Mouse (Mus musculus) kidney, postnatal 0 days (tissue): ENCODE data around the gene Gdf7. TPM values are rescaled to one million over a fixed set of nuclear protein-coding genes. Genes with fewer than 3 reads are reported as not detected.

Experiments
- ATAC-seq: fragments of 200-750 bp; cut with Nextera tagmentation; replicated peaks from 2 replicates; pipeline ENCODE4 v1.8.0; 2017; ENCODE audit warnings: low read depth, moderate number of reproducible peaks, moderate TSS enrichment, moderate library complexity; ENCODE audit not compliant: low FRiP score
- DNase-seq: peaks from one replicate; pipeline ENCODE4 v3.0.0-alpha.2; 2016; ENCODE audit warnings: low spot score
- H3K27ac ChIP-seq: fragments of 300-500 bp; sonication (generic); 2 replicates; pipeline ENCODE4 v1.5.1; 2014; ENCODE audit warnings: mild to moderate bottlenecking
- H3K27me3 ChIP-seq: fragments of 300-500 bp; sonication (generic); 2 replicates; pipeline ENCODE4 v1.6.1; 2014; ENCODE audit warnings: low read length, mixed read lengths; ENCODE audit not compliant: insufficient read depth
- H3K36me3 ChIP-seq: fragments of 300-500 bp; sonication (generic); 2 replicates; pipeline ENCODE4 v1.6.1; 2014; ENCODE audit warnings: low read length, mixed read lengths; ENCODE audit not compliant: insufficient read depth
- H3K4me1 ChIP-seq: fragments of 300-500 bp; sonication (generic); replicated peaks from 2 replicates; pipeline ENCODE4 v1.6.1; 2014; ENCODE audit warnings: antibody characterized with exemption, low read length, mixed read lengths; ENCODE audit not compliant: insufficient read depth
- H3K4me2 ChIP-seq: fragments of 300-500 bp; sonication (generic); 2 replicates; pipeline ENCODE4 v1.6.1; 2014; ENCODE audit warnings: mild to moderate bottlenecking, low read length, moderate library complexity, mixed read lengths
- H3K4me3 ChIP-seq: fragments of 300-500 bp; sonication (generic); replicated peaks from 2 replicates; pipeline ENCODE4 v1.5.1; 2014; ENCODE audit warnings: low read depth, low read length
- H3K9ac ChIP-seq: fragments of 300-500 bp; sonication (generic); 2 replicates; pipeline ENCODE4 v1.6.1; 2014; ENCODE audit warnings: low read depth, low read length
- H3K9me3 ChIP-seq: fragments of 300-500 bp; sonication (generic); replicated peaks from 2 replicates; pipeline ENCODE4 v1.6.1; 2016; ENCODE audit warnings: low read length, inconsistent platforms, mixed read lengths
- CTCF ChIP-seq: IDR thresholded peaks from 2 replicates; pipeline ENCODE4 v1.5.1; 2016; ENCODE audit warnings: antibody characterized with exemption, low read depth, mild to moderate bottlenecking, moderate library complexity
- WGBS: fragments of 180-500 bp; shearing (Covaris S2); extraction: QIAGEN DNeasy Blood & Tissue Kit; methylation state at CpG from one replicate; pipeline ENCODE4 v1.1.7; 2014; 5-methylcytosine and 5-hydroxymethylcytosine counted together
- polyA plus RNA-seq: library from polyadenylated mRNA; unstranded; fragments of >200 nt; fragmentation: Nextera tagmentation; extraction: Ambion mirVana; gene quantifications from 2 replicates; pipeline ENCODE4 v1.2.1, GENCODE M21; 2015

Gene Gdf7
- polyA plus RNA-seq, 1 experiment from 2014 or later = 3.1 TPM

- ATAC-seq = no peak
- peak overlapping the region; percentile 46; the same call in 1 of the 2 replicates for H3K9ac ChIP-seq
Observed at GRCm38 (mm10) chr12:8301011-8301814, 541 bp downstream of the Gdf7 start.

GRCm38 (mm10) chr12:8300521-8300920, 1.2 kb downstream of the Gdf7 start:
- WGBS = 67% methylated on average over 5 of the region's 5 CpGs
- Histone ChIP-seq H3K4me1 (peaks cover 20% of the 10 kb centered on the region), H3K27ac (no peak overlapping the region), H3K9ac (no peak overlapping the region), H3K9me3 (no peaks in the 10 kb centered on the region), H3K4me3 (no peak overlapping the region), H3K4me2 (no peak overlapping the region), H3K27me3 (peaks cover 91% of the 10 kb centered on the region), H3K36me3 (no peaks in the 10 kb centered on the region)
- TF ChIP-seq CTCF = no peak
- ATAC-seq (no peak), DNase-seq (no peak)

More at GRCm38 (mm10) chr12:8301011-8301814, 541 bp downstream of the Gdf7 start:
- peaks cover 94% of the 10 kb centered on the region for H3K27me3 ChIP-seq
- WGBS = 7% methylated on average over 46 of the region's 46 CpGs
- DNase-seq = no peak
- H3K4me1 ChIP-seq = peaks cover 20% of the 10 kb centered on the region
- no peak for TF ChIP-seq CTCF
- peak overlapping the region; percentile 45 for H3K4me3 ChIP-seq
- no peaks in the 10 kb centered on the region for H3K36me3 ChIP-seq
- H3K9me3 ChIP-seq = no peaks in the 10 kb centered on the region
- no peak overlapping the region for H3K27ac ChIP-seq
- peak overlapping the region; percentile 71 for H3K4me2 ChIP-seq

- Histone ChIP-seq H3K4me1 (peaks cover 20% of the 10 kb centered on the region), H3K27me3 (peaks cover 87% of the 10 kb centered on the region), H3K27ac (no peak overlapping the region), H3K36me3 (no peaks in the 10 kb centered on the region), H3K9ac (no peak overlapping the region), H3K9me3 (no peaks in the 10 kb centered on the region), H3K4me3 (peak overlapping the region; percentile 36; the same call in 1 of the 2 replicates), H3K4me2 (0 out of 2 replicates have a peak overlapping the region, but pooled peaks have one; percentile 27)
- DNase-seq (no peak), ATAC-seq (no peak)
- no peak for TF ChIP-seq CTCF
- WGBS = 36% methylated on average over 10 of the region's 10 CpGs
Observed at GRCm38 (mm10) chr12:8300111-8300480, 1.7 kb downstream of the Gdf7 start.

GRCm38 (mm10) chr12:8299143-8300110, 2.3 kb downstream of the Gdf7 start:
- Histone ChIP-seq H3K4me3 (peak overlapping the region; percentile 36; the same call in 1 of the 2 replicates), H3K9me3 (no peaks in the 10 kb centered on the region), H3K27me3 (peaks cover 82% of the 10 kb centered on the region), H3K4me1 (peaks cover 20% of the 10 kb centered on the region), H3K9ac (0 out of 2 replicates have a peak overlapping the region, but pooled peaks have one; percentile 0), H3K4me2 (peak overlapping the region; percentile 69; the same call in 1 of the 2 replicates), H3K27ac (no peak overlapping the region), H3K36me3 (no peaks in the 10 kb centered on the region)
- ATAC-seq (no peak), DNase-seq (no peak)
- no peak for TF ChIP-seq CTCF
- WGBS = 7% methylated on average over 34 of the region's 34 CpGs

- Histone ChIP-seq H3K9me3 (no peaks in the 10 kb centered on the region), H3K9ac (peak overlapping the region; percentile 40), H3K4me2 (peak overlapping the region; percentile 69), H3K36me3 (no peaks in the 10 kb centered on the region), H3K4me3 (peak overlapping the region; percentile 36), H3K27me3 (peaks cover 75% of the 10 kb centered on the region), H3K27ac (no peak overlapping the region), H3K4me1 (peaks cover 20% of the 10 kb centered on the region)
- ATAC-seq (no peak), DNase-seq (no peak)
- 3% methylated on average over 81 of the region's 85 CpGs for WGBS
- TF ChIP-seq CTCF = no peak
Observed at GRCm38 (mm10) chr12:8298361-8299142, 3.2 kb downstream of the Gdf7 start.
